Mouse (Mus musculus) C2C12 (cell line): ENCODE measurements around the gene Gm20388.

Experiments used
- CTCF ChIP-seq: IDR thresholded peaks from one replicate; pipeline ENCODE4 v1.5.1; 2011; ENCODE audit not compliant: control insufficient read depth, insufficient read depth, insufficient read length
- FOSL1 ChIP-seq: IDR thresholded peaks from one replicate; pipeline ENCODE4 v1.8.0; 2011; ENCODE audit warnings: mild to moderate bottlenecking, low read length; ENCODE audit not compliant: poor library complexity, insufficient read depth, severe bottlenecking
- MAX ChIP-seq: IDR thresholded peaks from one replicate; pipeline ENCODE4 v1.6.1; 2011; ENCODE audit warnings: mild to moderate bottlenecking, control low read depth
- MYOD1 ChIP-seq: IDR thresholded peaks from one replicate; pipeline ENCODE4 v1.6.1; 2011; ENCODE audit warnings: low read depth; ENCODE audit not compliant: control insufficient read depth, insufficient read length
- MYOG ChIP-seq: IDR thresholded peaks from one replicate; pipeline ENCODE4 v1.6.1; 2011; ENCODE audit not compliant: control insufficient read depth, insufficient read length; ENCODE audit errors: extremely low read depth
- USF1 ChIP-seq: IDR thresholded peaks from one replicate; pipeline ENCODE4 v1.6.1; 2011; ENCODE audit warnings: low read depth, mild to moderate bottlenecking, control low read depth, moderate library complexity

DNA sequence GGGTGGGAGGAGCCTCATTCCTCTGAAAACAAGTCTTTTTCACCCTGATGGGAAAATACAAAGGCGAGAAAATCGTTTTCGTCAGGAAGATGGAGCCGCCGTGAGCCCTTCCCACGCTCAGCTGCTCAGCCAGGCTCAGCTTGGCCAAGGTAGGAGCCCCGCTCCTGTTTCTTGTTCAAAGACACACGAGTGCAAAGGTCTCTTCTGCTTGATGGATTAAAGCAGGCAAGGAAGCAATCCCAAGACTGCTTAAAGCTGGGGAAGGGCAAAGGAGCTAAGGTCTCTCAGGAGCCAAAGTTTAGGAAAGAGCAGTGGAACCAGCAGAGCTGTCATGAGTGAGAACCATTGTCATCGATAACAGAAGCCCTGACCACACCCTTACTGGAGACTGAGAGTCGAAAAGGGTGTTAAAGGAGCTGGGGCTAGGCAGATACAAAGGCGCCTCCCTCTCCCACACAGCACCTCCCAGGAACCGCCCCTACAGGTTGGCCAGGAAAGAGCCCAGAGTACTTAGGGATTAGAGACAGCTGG, 3809.9 kb downstream of the Gm20388 start:
- TF ChIP-seq CTCF (no peak), FOSL1 (no peak), MAX (no peak), MYOD1 (no peak), MYOG (no peak), USF1 (no peak)
